Mouse (Mus musculus): ENCODE data around the gene Rasgef1a.

DNA sequence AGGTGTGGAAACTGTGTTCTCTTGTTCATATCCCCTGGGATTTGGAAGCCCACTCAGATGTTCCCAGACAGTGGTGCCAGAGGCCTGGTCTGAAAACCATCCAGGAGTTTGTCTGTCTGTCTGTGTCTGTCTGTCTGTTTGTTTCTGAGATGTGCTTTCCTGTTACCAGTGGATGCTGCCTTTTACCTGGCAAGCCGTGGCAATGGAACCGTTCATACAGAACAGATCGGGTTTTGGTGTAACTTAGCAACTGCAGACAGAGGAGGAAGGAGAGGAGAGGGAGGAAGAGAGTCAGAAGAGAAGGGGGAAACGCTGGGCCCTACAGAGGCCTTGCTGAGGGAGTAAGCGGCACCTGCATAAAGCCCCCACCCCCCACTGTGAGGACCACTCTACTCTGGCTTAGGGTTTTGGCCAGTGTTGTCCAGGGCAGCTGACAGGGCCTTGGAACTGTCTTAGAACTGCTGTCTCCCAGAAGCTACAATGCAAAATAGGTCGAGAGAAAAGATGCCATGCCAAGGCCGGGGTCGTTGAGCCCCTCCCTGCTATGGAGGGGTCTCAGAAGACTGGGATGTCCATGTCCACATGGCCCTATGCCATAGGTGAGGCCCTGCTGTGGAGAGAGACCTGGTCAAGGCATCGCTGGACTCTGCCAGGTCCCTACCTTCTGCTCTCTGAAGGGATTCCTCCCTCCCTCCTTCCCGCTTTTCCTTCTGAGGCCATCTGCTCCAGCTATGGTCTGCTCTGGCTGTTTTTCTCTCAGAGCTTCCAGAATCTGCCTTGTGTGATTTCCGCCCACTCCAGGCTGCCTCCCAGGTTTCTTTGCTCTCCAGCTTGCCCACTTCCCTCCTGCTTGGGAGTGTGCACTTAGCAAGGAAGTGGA, 2.0 kb downstream of the Rasgef1a start:
- TF ChIP-seq CTCF (IDR thresholded peaks at IDR 0.05; ENCODE audit: low read depth) (no peak), EP300 (optimal IDR thresholded peaks at IDR 0.05) (no peak)
